Mouse (Mus musculus): Measurements from ENCODE around the gene Nudt8. TPM values are rescaled to one million over a fixed set of nuclear protein-coding genes. Genes with fewer than 3 reads are reported as not detected.

Nudt8 gene
- polyA plus RNA-seq, 1 experiment from 2014 or later: 42.2 TPM

- WGBS: 4% methylated on average over 4 of the region's 4 CpGs
- ATAC-seq (ENCODE audit: insufficient number of reproducible peaks, insufficient read depth, low FRiP score, low read depth): peak; percentile 59
- H3K4me1 ChIP-seq (ENCODE audit: control insufficient read depth, insufficient read depth, low read length): 0 out of 2 replicates have a peak, but pooled peaks cover 6% of the 10 kb centered on the region
These were observed 20.1 kb upstream of the Nudt8 start for GRCm38 (mm10) chr19:3980309-3980708.

GRCm38 (mm10) chr19:3980917-3981316 lies 19.5 kb upstream of the Nudt8 start:
- H3K27me3 ChIP-seq (ENCODE audit: control insufficient read depth, insufficient read depth, low read length): no peaks in the 10 kb centered on the region
- no peaks in the 10 kb centered on the region for H3K9me3 ChIP-seq (ENCODE audit: control insufficient read depth, low read depth, low read length)
- ATAC-seq (ENCODE audit: insufficient number of reproducible peaks, insufficient read depth, low FRiP score, low read depth): no peak
- H3K9ac ChIP-seq (replicated peaks; ENCODE audit: low read depth, low read length): no peak overlapping the region
- H3K4me1 ChIP-seq (ENCODE audit: control insufficient read depth, insufficient read depth, low read length): 0 out of 2 replicates have a peak, but pooled peaks cover 7% of the 10 kb centered on the region
- H3K4me2 ChIP-seq (replicated peaks; ENCODE audit: low read depth, low read length): no peak overlapping the region
- no peak overlapping the region for H3K27ac ChIP-seq (ENCODE audit: low read length)
- 79% methylated on average over 9 of the region's 9 CpGs for WGBS
- no peaks in the 10 kb centered on the region for H3K36me3 ChIP-seq (ENCODE audit: control insufficient read depth, insufficient read depth, low read length)
- no peak overlapping the region for H3K4me3 ChIP-seq (ENCODE audit: low read depth, low read length)

More at GRCm38 (mm10) chr19:3980309-3980708, 20.1 kb upstream of the Nudt8 start:
- Histone ChIP-seq H3K4me3 (ENCODE audit: low read depth, low read length) (no peak overlapping the region), H3K36me3 (ENCODE audit: control insufficient read depth, insufficient read depth, low read length) (no peaks in the 10 kb centered on the region), H3K9me3 (ENCODE audit: control insufficient read depth, low read depth, low read length) (no peaks in the 10 kb centered on the region), H3K9ac (replicated peaks; ENCODE audit: low read depth, low read length) (no peak overlapping the region), H3K27me3 (ENCODE audit: control insufficient read depth, insufficient read depth, low read length) (no peaks in the 10 kb centered on the region), H3K4me2 (replicated peaks; ENCODE audit: low read depth, low read length) (no peak overlapping the region), H3K27ac (ENCODE audit: low read length) (no peak overlapping the region)

GRCm38 (mm10) chr19:3983527-3984200 lies 16.7 kb upstream of the Nudt8 start:
- Histone ChIP-seq H3K27ac (ENCODE audit: low read length) (no peak overlapping the region), H3K36me3 (ENCODE audit: control insufficient read depth, insufficient read depth, low read length) (no peaks in the 10 kb centered on the region), H3K4me2 (replicated peaks; ENCODE audit: low read depth, low read length) (no peak overlapping the region), H3K9me3 (ENCODE audit: control insufficient read depth, low read depth, low read length) (no peaks in the 10 kb centered on the region), H3K27me3 (ENCODE audit: control insufficient read depth, insufficient read depth, low read length) (no peaks in the 10 kb centered on the region), H3K4me3 (ENCODE audit: low read depth, low read length) (no peak overlapping the region), H3K4me1 (ENCODE audit: control insufficient read depth, insufficient read depth, low read length) (peaks cover 14% of the 10 kb centered on the region), H3K9ac (replicated peaks; ENCODE audit: low read depth, low read length) (no peak overlapping the region)
- 48% methylated on average over 9 of the region's 9 CpGs for WGBS
- ATAC-seq (ENCODE audit: insufficient number of reproducible peaks, insufficient read depth, low FRiP score, low read depth): no peak

- Histone ChIP-seq H3K9me3 (ENCODE audit: control insufficient read depth, low read depth, low read length) (no peaks in the 10 kb centered on the region), H3K4me2 (replicated peaks; ENCODE audit: low read depth, low read length) (no peak overlapping the region), H3K4me1 (ENCODE audit: control insufficient read depth, insufficient read depth, low read length) (peaks cover 14% of the 10 kb centered on the region), H3K4me3 (ENCODE audit: low read depth, low read length) (no peak overlapping the region), H3K27ac (ENCODE audit: low read length) (no peak overlapping the region), H3K9ac (replicated peaks; ENCODE audit: low read depth, low read length) (no peak overlapping the region), H3K36me3 (ENCODE audit: control insufficient read depth, insufficient read depth, low read length) (no peaks in the 10 kb centered on the region), H3K27me3 (ENCODE audit: control insufficient read depth, insufficient read depth, low read length) (no peaks in the 10 kb centered on the region)
- 35% methylated on average over 8 of the region's 8 CpGs for WGBS
- no peak for ATAC-seq (ENCODE audit: insufficient number of reproducible peaks, insufficient read depth, low FRiP score, low read depth)
These were observed 15.1 kb upstream of the Nudt8 start for GRCm38 (mm10) chr19:3985261-3985681.

GRCm38 (mm10) chr19:3986334-3986733 lies 14.0 kb upstream of the Nudt8 start, which contains the start of gene Acy3:
Gene Acy3 (plus strand): TSS chr19:3986570.
- Histone ChIP-seq H3K9ac (replicated peaks; ENCODE audit: low read depth, low read length) (0 out of 2 replicates have a peak within 1 kb of the TSS, but pooled peaks have one; percentile 10), H3K4me2 (replicated peaks; ENCODE audit: low read depth, low read length) (peak within 1 kb of the TSS; percentile 28; the same call in 1 of the 2 replicates), H3K4me1 (ENCODE audit: control insufficient read depth, insufficient read depth, low read length) (peaks cover 14% of the 10 kb centered on the region), H3K27ac (ENCODE audit: low read length) (peak within 1 kb of the TSS; percentile 55; the same call in 1 of the 2 replicates), H3K9me3 (ENCODE audit: control insufficient read depth, low read depth, low read length) (no peaks in the 10 kb centered on the region), H3K27me3 (ENCODE audit: control insufficient read depth, insufficient read depth, low read length) (no peaks in the 10 kb centered on the region), H3K36me3 (ENCODE audit: control insufficient read depth, insufficient read depth, low read length) (no peaks in the 10 kb centered on the region), H3K4me3 (ENCODE audit: low read depth, low read length) (no peak within 1 kb of the TSS)
- WGBS: 6% methylated on average over 8 of the region's 8 CpGs
- peak; percentile 80 for ATAC-seq (ENCODE audit: insufficient number of reproducible peaks, insufficient read depth, low FRiP score, low read depth)

- Histone ChIP-seq H3K4me3 (ENCODE audit: low read depth, low read length) (no peak overlapping the region), H3K9ac (replicated peaks; ENCODE audit: low read depth, low read length) (no peak overlapping the region), H3K4me2 (replicated peaks; ENCODE audit: low read depth, low read length) (no peak overlapping the region), H3K27ac (ENCODE audit: low read length) (no peak overlapping the region), H3K9me3 (ENCODE audit: control insufficient read depth, low read depth, low read length) (no peaks in the 10 kb centered on the region), H3K27me3 (ENCODE audit: control insufficient read depth, insufficient read depth, low read length) (no peaks in the 10 kb centered on the region), H3K36me3 (ENCODE audit: control insufficient read depth, insufficient read depth, low read length) (no peaks in the 10 kb centered on the region), H3K4me1 (ENCODE audit: control insufficient read depth, insufficient read depth, low read length) (peaks cover 14% of the 10 kb centered on the region)
- ATAC-seq (ENCODE audit: insufficient number of reproducible peaks, insufficient read depth, low FRiP score, low read depth): no peak
- WGBS: 84% methylated on average over 14 of the region's 14 CpGs
These were observed 12.3 kb upstream of the Nudt8 start for GRCm38 (mm10) chr19:3988066-3988465.

- Histone ChIP-seq H3K9me3 (ENCODE audit: control insufficient read depth, low read depth, low read length) (no peaks in the 10 kb centered on the region), H3K36me3 (ENCODE audit: control insufficient read depth, insufficient read depth, low read length) (no peaks in the 10 kb centered on the region), H3K4me1 (ENCODE audit: control insufficient read depth, insufficient read depth, low read length) (peaks cover 11% of the 10 kb centered on the region), H3K9ac (replicated peaks; ENCODE audit: low read depth, low read length) (no peak overlapping the region), H3K4me3 (ENCODE audit: low read depth, low read length) (no peak overlapping the region), H3K4me2 (replicated peaks; ENCODE audit: low read depth, low read length) (no peak overlapping the region), H3K27me3 (ENCODE audit: control insufficient read depth, insufficient read depth, low read length) (no peaks in the 10 kb centered on the region), H3K27ac (ENCODE audit: low read length) (no peak overlapping the region)
- no peak for ATAC-seq (ENCODE audit: insufficient number of reproducible peaks, insufficient read depth, low FRiP score, low read depth)
- 90% methylated on average over 4 of the region's 4 CpGs for WGBS
These were observed 11.6 kb upstream of the Nudt8 start for GRCm38 (mm10) chr19:3988750-3989149.

GRCm38 (mm10) chr19:3990804-3991203 lies 9.6 kb upstream of the Nudt8 start:
- no peak for ATAC-seq (ENCODE audit: insufficient number of reproducible peaks, insufficient read depth, low FRiP score, low read depth)
- Histone ChIP-seq H3K4me1 (ENCODE audit: control insufficient read depth, insufficient read depth, low read length) (peaks cover 7% of the 10 kb centered on the region), H3K4me3 (ENCODE audit: low read depth, low read length) (no peak overlapping the region), H3K9ac (replicated peaks; ENCODE audit: low read depth, low read length) (no peak overlapping the region), H3K27me3 (ENCODE audit: control insufficient read depth, insufficient read depth, low read length) (no peaks in the 10 kb centered on the region), H3K9me3 (ENCODE audit: control insufficient read depth, low read depth, low read length) (no peaks in the 10 kb centered on the region), H3K27ac (ENCODE audit: low read length) (no peak overlapping the region), H3K36me3 (ENCODE audit: control insufficient read depth, insufficient read depth, low read length) (no peaks in the 10 kb centered on the region), H3K4me2 (replicated peaks; ENCODE audit: low read depth, low read length) (no peak overlapping the region)
- WGBS: 17% methylated on average over 6 of the region's 6 CpGs

Measured in stomach, embryonic 14.5 days (tissue).